Mouse (Mus musculus) cerebellum, adult 9-11 months (tissue): ENCODE data around the gene Fntb.

Source experiments
- DNase-seq: peaks from one replicate; pipeline ENCODE4 v3.0.0; 2022

Fntb gene

DNA sequence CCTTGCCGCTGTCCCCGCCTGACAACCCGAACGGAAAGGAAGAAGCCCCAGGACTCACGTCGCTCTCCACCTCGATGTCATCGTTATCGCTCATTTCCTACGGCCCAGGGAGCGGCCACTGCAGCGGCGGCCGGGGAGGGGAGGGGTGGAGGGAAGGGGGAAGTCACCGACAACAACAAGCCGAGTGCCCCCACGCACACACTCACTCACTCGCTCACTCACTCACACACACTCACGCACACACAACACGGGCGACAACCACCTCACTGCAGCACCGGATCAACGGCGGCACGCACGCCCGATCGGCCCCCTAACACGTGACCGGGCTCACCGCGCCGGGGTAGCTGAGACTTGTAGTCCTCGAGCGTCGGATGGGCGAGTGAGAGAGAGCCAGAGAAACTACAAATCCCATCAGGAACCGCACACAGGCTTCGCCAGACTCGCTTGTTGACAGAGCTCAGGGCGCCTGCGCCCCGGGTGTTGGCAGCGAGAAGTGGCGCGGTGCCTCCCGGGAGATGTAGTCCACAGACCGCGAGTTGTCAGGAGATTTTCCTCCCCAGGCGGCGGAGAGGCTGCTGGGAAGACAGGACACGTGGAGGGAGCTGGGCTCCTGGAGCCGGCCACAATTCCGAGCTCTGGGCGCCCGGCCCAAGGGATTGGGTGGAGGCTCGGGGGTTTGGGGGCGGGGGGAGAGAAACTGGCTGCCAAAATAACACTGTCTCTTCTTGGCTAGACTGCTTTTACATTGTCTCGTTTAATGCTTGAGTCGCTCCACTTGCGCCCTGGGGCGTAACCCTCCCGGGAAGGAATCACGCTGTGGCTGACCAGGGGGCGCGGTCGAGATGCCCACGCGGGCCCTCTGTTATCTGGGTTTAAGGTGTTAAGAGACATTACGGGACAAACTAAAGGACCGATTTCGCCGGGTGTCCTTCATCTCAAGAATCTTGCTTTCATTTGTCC, 196.8 kb downstream of the Fntb start, which contains the start of gene Max:
Gene Max, minus strand, starts transcription at position 270 of the 960 bp plus-strand sequence.
- DNase-seq, result peak; percentile 100

- peak; percentile 34 for DNase-seq
Observed at GRCm38 (mm10) chr12:76965089-76965488, 199.7 kb downstream of the Fntb start.

- DNase-seq, result no peak
Observed at GRCm38 (mm10) chr12:76965876-76966275, 200.5 kb downstream of the Fntb start.
